Mouse (Mus musculus): ENCODE data around the gene Nkiras1.
"Not testable (repeated sequence)": the region's sequence is repeated elsewhere in the genome, so short reads cannot be mapped to it uniquely, and the experiment has no call there.

GRCm38 (mm10) chr14:18236496-18237235 lies 34.3 kb upstream of the Nkiras1 start:
- TF ChIP-seq CTCF (IDR thresholded peaks at IDR 0.05; ENCODE audit: insufficient read depth, low read length); POLR2A (IDR thresholded peaks at IDR 0.05; ENCODE audit: borderline replicate concordance, extremely low read depth, low read depth, low read length): not testable (repeated sequence)

Measured in lung, adult 2 months (tissue).